Mouse (Mus musculus): ENCODE measurements around the gene Osbp2. TPM values are rescaled to one million over a fixed set of nuclear protein-coding genes. Genes with fewer than 3 reads are reported as not detected.
A peak's percentile ranks its signal among the peaks of the same experiment; 100 is the strongest.

Osbp2 gene
- polyA plus RNA-seq, 1 experiment from 2014 or later, result 0.09 TPM

DNA sequence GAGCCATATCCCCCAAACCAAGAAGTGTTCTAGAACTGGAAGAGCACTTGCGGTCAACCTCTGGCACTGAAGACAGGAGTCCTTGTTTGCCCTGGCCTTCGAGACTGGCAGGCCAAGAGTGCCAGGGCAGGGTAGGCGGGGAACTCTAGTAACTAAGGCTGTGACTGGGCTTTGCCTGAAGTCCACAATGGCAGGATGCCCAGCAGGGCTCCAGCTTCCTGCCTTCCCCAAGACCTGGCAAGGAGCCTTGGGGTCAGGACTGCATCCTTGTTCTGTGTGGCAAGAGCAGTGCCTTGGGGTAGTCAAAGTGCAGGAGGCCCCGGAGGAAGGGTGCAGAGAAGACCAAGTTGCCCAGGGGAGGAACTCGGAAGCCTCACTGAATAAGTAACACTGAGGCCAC is 39.3 kb upstream of the Osbp2 start:
- H3K27me3 ChIP-seq (ENCODE audit: control insufficient read depth, insufficient read depth, low read depth, low read length), result no peaks in the 10 kb centered on the region
- ATAC-seq (ENCODE audit: low read depth), result no peak
- H3K27ac ChIP-seq (ENCODE audit: low read length), result no peak overlapping the region
- H3K9me3 ChIP-seq (replicated peaks; ENCODE audit: control insufficient read depth, low read length), result no peaks in the 10 kb centered on the region
- H3K36me3 ChIP-seq (ENCODE audit: control insufficient read depth, insufficient read depth), result no peaks in the 10 kb centered on the region
- H3K4me1 ChIP-seq (ENCODE audit: control insufficient read depth, low read depth, low read length), result no peaks in the 10 kb centered on the region
- no peak overlapping the region for H3K9ac ChIP-seq (ENCODE audit: low read depth, low read length)
- no peak overlapping the region for H3K4me3 ChIP-seq (ENCODE audit: low read depth, low read length)
- 60% methylated on average over 5 of the region's 5 CpGs for WGBS (ENCODE audit: insufficient replicate concordance)
- no peak overlapping the region for H3K4me2 ChIP-seq (ENCODE audit: low read depth, low read length)

DNA sequence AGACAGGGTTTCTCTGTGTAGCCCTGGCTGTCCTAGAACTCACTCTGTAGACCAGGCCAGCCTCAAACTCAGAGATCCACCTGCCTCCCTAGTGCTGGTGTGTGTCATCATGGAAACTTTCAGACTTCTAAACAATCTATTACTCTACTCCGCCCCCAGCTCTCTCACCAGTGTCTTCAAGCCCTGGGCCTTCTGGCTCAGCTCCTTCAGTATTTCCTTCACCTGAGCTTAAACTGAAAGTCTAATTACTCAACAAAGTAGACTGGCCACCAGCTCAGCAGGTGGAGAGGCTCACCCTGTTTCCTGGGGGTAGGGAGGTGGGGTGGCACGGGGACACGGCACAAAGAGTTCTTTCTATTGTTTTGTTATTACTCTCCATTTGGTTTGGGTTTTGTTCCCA is 38.8 kb upstream of the Osbp2 start:
- no peaks in the 10 kb centered on the region for H3K4me1 ChIP-seq (ENCODE audit: control insufficient read depth, low read depth, low read length)
- no peak overlapping the region for H3K27ac ChIP-seq (ENCODE audit: low read length)
- H3K9me3 ChIP-seq (replicated peaks; ENCODE audit: control insufficient read depth, low read length), result no peaks in the 10 kb centered on the region
- no peak overlapping the region for H3K9ac ChIP-seq (ENCODE audit: low read depth, low read length)
- ATAC-seq (ENCODE audit: low read depth), result no peak
- no peaks in the 10 kb centered on the region for H3K27me3 ChIP-seq (ENCODE audit: control insufficient read depth, insufficient read depth, low read depth, low read length)
- H3K4me3 ChIP-seq (ENCODE audit: low read depth, low read length), result no peak overlapping the region
- no peaks in the 10 kb centered on the region for H3K36me3 ChIP-seq (ENCODE audit: control insufficient read depth, insufficient read depth)
- no peak overlapping the region for H3K4me2 ChIP-seq (ENCODE audit: low read depth, low read length)
- WGBS (ENCODE audit: insufficient replicate concordance), result 71% methylated on average over 3 of the region's 3 CpGs

DNA sequence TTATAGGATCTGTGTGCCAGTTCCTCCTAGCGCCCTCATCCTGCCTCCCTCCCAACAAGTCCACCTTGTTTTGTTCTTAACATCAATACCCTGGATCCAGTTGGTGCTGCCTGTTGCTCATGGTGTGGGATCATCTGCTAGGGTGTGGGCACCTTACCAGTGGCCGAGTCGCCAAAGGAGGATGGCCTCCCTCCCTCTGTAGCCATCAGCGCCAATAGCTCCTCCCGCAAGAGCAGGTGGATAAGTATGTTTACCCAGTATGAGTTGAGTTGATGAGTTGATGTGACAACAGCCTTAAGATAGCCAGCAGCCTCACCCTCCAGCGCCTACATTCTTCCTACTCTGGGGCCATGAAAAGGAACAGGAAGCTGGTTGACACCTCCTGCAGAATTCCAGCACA is 36.6 kb upstream of the Osbp2 start:
- Histone ChIP-seq H3K4me3 (ENCODE audit: low read depth, low read length) (no peak overlapping the region), H3K4me2 (ENCODE audit: low read depth, low read length) (no peak overlapping the region), H3K9me3 (replicated peaks; ENCODE audit: control insufficient read depth, low read length) (no peaks in the 10 kb centered on the region), H3K27me3 (ENCODE audit: control insufficient read depth, insufficient read depth, low read depth, low read length) (no peaks in the 10 kb centered on the region), H3K9ac (ENCODE audit: low read depth, low read length) (no peak overlapping the region), H3K4me1 (ENCODE audit: control insufficient read depth, low read depth, low read length) (peaks cover 3% of the 10 kb centered on the region), H3K27ac (ENCODE audit: low read length) (no peak overlapping the region), H3K36me3 (ENCODE audit: control insufficient read depth, insufficient read depth) (no peaks in the 10 kb centered on the region)
- 58% methylated on average over 6 of the region's 6 CpGs for WGBS (ENCODE audit: insufficient replicate concordance)
- ATAC-seq (ENCODE audit: low read depth), result no peak

DNA sequence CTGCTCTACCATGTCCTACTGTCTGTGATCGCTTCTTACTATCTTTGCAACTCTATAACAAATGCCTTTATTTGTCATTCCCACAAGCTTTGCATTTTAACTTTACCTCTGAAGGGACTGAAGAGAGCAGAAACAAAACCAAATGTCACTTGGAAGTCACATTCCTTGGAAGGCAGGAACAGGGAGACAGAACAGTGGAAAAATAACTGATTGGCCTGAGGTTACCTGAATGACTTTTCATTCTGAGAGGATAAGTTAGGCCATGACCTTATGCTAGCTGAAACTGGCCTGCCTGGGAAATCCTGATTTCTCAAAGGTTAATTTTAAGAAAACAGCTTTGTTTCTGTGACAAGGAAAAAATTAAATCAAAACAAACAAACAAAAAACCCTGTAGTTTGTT is 32.2 kb upstream of the Osbp2 start:
- Histone ChIP-seq H3K4me3 (ENCODE audit: low read depth, low read length) (no peak overlapping the region), H3K27me3 (ENCODE audit: control insufficient read depth, insufficient read depth, low read depth, low read length) (no peaks in the 10 kb centered on the region), H3K36me3 (ENCODE audit: control insufficient read depth, insufficient read depth) (no peaks in the 10 kb centered on the region), H3K4me2 (ENCODE audit: low read depth, low read length) (no peak overlapping the region), H3K4me1 (ENCODE audit: control insufficient read depth, low read depth, low read length) (peaks cover 7% of the 10 kb centered on the region), H3K27ac (ENCODE audit: low read length) (no peak overlapping the region), H3K9ac (ENCODE audit: low read depth, low read length) (no peak overlapping the region), H3K9me3 (replicated peaks; ENCODE audit: control insufficient read depth, low read length) (no peaks in the 10 kb centered on the region)
- 73% methylated on average over 1 of the region's 1 CpGs for WGBS (ENCODE audit: insufficient replicate concordance)
- no peak for ATAC-seq (ENCODE audit: low read depth)

DNA sequence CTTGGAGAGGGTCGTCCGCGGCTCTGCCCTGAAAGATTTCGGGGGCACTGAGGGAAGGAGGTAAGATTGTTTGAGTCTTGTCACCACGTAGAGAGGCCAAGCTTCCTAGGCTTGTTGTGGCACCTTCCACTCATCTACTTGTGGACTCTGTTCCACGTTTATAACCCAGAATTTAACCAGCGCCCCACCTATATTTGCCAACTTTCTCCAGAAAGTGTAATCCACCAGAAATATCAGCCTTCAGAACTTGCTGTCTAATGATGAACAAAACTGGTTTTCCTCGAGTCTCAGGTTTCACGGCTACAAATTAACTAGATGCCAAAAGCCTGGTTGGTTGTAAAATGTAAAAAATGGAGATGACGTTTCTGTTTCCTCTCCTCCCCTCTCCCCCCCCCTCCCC is 31.8 kb upstream of the Osbp2 start:
- Histone ChIP-seq H3K9ac (ENCODE audit: low read depth, low read length) (peak overlapping the region; percentile 14; the same call in 1 of the 2 replicates), H3K27ac (ENCODE audit: low read length) (no peak overlapping the region)

DNA sequence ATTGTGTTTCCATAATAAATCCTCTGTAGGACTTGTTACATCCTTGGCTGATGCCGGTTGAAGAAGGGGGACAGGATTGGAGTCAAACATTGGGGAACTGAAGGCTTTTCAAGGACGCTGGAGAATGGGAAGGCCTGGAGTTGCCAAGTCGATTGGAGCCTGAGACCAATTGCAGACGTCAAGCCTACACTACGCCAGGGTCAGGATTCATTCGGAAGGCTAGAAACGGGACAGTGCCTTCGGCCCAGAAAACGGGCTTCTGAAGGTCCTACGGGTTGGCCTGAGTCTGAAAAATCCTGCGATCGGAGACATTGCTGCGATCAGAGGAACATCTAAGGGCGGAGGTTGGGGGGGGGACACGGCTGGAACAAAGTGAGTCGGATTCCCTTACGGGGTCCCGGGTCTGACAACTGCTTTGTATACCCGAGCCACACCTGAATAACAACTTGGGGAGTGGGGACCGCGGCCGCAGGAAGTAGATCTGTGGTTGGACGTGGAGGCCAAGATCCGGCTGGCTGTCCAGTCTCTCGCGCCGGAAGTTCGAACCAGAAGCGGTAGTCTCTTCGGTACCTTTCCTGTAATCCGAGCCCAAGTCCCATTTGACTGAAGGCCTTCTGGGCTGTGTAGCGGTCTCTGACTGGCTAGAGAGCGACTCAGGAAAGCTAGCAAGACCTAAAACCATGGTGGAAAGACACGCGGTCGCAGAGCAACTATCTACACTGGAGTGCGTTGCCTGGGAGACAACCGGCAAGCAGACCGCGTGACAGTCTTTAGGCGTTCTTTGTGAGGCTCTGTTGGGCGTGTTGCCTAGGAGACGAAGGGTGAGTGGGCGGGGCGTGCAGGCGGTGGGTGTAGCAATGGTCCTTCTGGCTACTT is 30.9 kb upstream of the Osbp2 start, which contains the start of the genes 4921536K21Rik and Dusp18:
Gene 4921536K21Rik, minus strand, starts transcription at position 693 of the 876 bp plus-strand sequence.
Gene Dusp18, plus strand, starts transcription at position 835 of the 876 bp plus-strand sequence.
- Histone ChIP-seq H3K4me3 (ENCODE audit: low read depth, low read length) (peak within 1 kb of the TSS; percentile 59), H3K4me1 (ENCODE audit: control insufficient read depth, low read depth, low read length) (peaks cover 7% of the 10 kb centered on the region), H3K9ac (ENCODE audit: low read depth, low read length) (peak within 1 kb of the TSS; percentile 14; the same call in 1 of the 2 replicates), H3K27me3 (ENCODE audit: control insufficient read depth, insufficient read depth, low read depth, low read length) (no peaks in the 10 kb centered on the region), H3K27ac (ENCODE audit: low read length) (no peak within 1 kb of the TSS), H3K9me3 (replicated peaks; ENCODE audit: control insufficient read depth, low read length) (no peaks in the 10 kb centered on the region), H3K36me3 (ENCODE audit: control insufficient read depth, insufficient read depth) (no peaks in the 10 kb centered on the region), H3K4me2 (ENCODE audit: low read depth, low read length) (peak within 1 kb of the TSS; percentile 77)
- 5% methylated on average over 46 of the region's 46 CpGs for WGBS (ENCODE audit: insufficient replicate concordance)
- ATAC-seq (ENCODE audit: low read depth), result peak; percentile 94

More for the DNA sequence above, 31.8 kb upstream of the Osbp2 start:
- no peaks in the 10 kb centered on the region for H3K9me3 ChIP-seq (replicated peaks; ENCODE audit: control insufficient read depth, low read length)
- no peaks in the 10 kb centered on the region for H3K27me3 ChIP-seq (ENCODE audit: control insufficient read depth, insufficient read depth, low read depth, low read length)
- peak overlapping the region; percentile 59 for H3K4me3 ChIP-seq (ENCODE audit: low read depth, low read length)
- no peak for ATAC-seq (ENCODE audit: low read depth)
- peaks cover 7% of the 10 kb centered on the region for H3K4me1 ChIP-seq (ENCODE audit: control insufficient read depth, low read depth, low read length)
- H3K36me3 ChIP-seq (ENCODE audit: control insufficient read depth, insufficient read depth), result no peaks in the 10 kb centered on the region
- 3% methylated on average over 10 of the region's 10 CpGs for WGBS (ENCODE audit: insufficient replicate concordance)
- H3K4me2 ChIP-seq (ENCODE audit: low read depth, low read length), result peak overlapping the region; percentile 77

DNA sequence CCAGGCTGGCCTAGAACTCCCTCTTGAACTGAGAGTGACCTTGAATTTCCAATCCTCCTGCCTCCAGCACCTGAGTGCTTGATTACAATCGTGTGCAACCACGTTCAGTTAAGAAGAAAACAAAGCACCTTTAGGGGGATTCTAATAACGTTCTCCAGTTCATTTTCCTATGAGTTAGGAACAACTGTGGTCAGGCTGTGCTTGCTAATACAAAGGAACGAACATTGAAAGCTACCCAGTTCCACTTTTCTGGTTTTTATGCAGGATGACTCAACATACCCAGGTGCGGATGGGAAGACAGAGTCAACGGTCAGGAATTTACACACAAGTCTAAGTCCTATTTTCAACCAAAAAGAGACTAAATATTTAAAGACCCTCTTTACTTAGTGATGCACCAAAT is 30.3 kb upstream of the Osbp2 start:
- Histone ChIP-seq H3K4me2 (ENCODE audit: low read depth, low read length) (no peak overlapping the region), H3K4me1 (ENCODE audit: control insufficient read depth, low read depth, low read length) (peaks cover 7% of the 10 kb centered on the region), H3K9me3 (replicated peaks; ENCODE audit: control insufficient read depth, low read length) (no peaks in the 10 kb centered on the region), H3K27ac (ENCODE audit: low read length) (no peak overlapping the region), H3K36me3 (ENCODE audit: control insufficient read depth, insufficient read depth) (no peaks in the 10 kb centered on the region), H3K4me3 (ENCODE audit: low read depth, low read length) (no peak overlapping the region), H3K9ac (ENCODE audit: low read depth, low read length) (no peak overlapping the region), H3K27me3 (ENCODE audit: control insufficient read depth, insufficient read depth, low read depth, low read length) (no peaks in the 10 kb centered on the region)
- 53% methylated on average over 6 of the region's 6 CpGs for WGBS (ENCODE audit: insufficient replicate concordance)
- ATAC-seq (ENCODE audit: low read depth), result no peak

DNA sequence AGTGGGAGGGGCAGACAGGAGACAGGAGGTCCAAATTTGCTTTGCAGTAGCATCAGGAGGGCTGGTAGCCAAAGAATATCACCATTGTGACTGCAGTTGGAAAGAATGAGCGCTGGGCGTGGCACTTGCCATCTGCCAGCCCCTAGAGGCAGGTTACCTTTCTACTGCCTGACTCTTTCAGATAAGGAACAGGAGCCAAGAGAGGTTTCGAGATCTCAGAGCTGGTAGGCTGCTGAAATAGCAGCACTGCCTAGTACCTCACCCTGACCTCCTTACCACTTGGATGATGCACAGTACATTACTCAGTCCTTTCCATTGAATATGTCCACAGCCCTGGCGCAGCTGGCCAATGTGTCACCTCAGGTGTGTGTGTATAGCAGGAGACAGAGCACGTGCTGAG is 23.6 kb upstream of the Osbp2 start:
- H3K27me3 ChIP-seq (ENCODE audit: control insufficient read depth, insufficient read depth, low read depth, low read length), result no peaks in the 10 kb centered on the region
- H3K9ac ChIP-seq (ENCODE audit: low read depth, low read length), result no peak overlapping the region
- ATAC-seq (ENCODE audit: low read depth), result peak; percentile 75
- no peak overlapping the region for H3K4me3 ChIP-seq (ENCODE audit: low read depth, low read length)
- no peak overlapping the region for H3K4me2 ChIP-seq (ENCODE audit: low read depth, low read length)
- H3K27ac ChIP-seq (ENCODE audit: low read length), result no peak overlapping the region
- H3K9me3 ChIP-seq (replicated peaks; ENCODE audit: control insufficient read depth, low read length), result no peaks in the 10 kb centered on the region
- H3K4me1 ChIP-seq (ENCODE audit: control insufficient read depth, low read depth, low read length), result peaks cover 8% of the 10 kb centered on the region
- 42% methylated on average over 5 of the region's 5 CpGs for WGBS (ENCODE audit: insufficient replicate concordance)
- no peaks in the 10 kb centered on the region for H3K36me3 ChIP-seq (ENCODE audit: control insufficient read depth, insufficient read depth)

DNA sequence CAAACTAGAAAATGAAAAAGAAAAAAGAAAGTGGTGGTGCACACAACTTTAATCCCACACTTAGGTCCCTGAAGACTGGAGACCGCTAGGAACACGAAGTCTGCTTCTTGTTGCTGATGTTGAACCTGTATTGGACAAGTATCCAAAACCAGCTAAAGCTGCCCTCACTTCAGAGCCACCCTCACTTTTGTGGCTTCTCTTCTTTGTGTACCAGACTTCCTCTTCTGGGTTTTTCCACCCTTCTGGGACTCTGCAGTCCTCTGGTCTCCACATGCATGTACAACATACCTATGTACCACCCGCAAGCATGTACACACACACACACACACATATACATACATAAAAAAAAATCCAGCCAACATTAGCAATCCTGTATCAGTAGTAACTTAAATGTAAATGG is 20.0 kb upstream of the Osbp2 start:
- H3K9me3 ChIP-seq (replicated peaks; ENCODE audit: control insufficient read depth, low read length), result no peaks in the 10 kb centered on the region
- no peak overlapping the region for H3K4me3 ChIP-seq (ENCODE audit: low read depth, low read length)
- peaks cover 8% of the 10 kb centered on the region for H3K4me1 ChIP-seq (ENCODE audit: control insufficient read depth, low read depth, low read length)
- H3K36me3 ChIP-seq (ENCODE audit: control insufficient read depth, insufficient read depth), result no peaks in the 10 kb centered on the region
- no peak overlapping the region for H3K4me2 ChIP-seq (ENCODE audit: low read depth, low read length)
- H3K27me3 ChIP-seq (ENCODE audit: control insufficient read depth, insufficient read depth, low read depth, low read length), result no peaks in the 10 kb centered on the region
- ATAC-seq (ENCODE audit: low read depth), result no peak
- H3K27ac ChIP-seq (ENCODE audit: low read length), result no peak overlapping the region
- no peak overlapping the region for H3K9ac ChIP-seq (ENCODE audit: low read depth, low read length)
- WGBS (ENCODE audit: insufficient replicate concordance), result 46% methylated on average over 3 of the region's 3 CpGs

All from liver, embryonic 16.5 days (tissue).